Mouse (Mus musculus): ENCODE measurements around the gene Memo1.

- TF ChIP-seq TCF12 (IDR thresholded peaks at IDR 0.05; ENCODE audit: low read depth, low read length) (peak; percentile 71), CTCF (IDR thresholded peaks at IDR 0.05 in 2 of 3, conservative IDR thresholded peaks at IDR 0.05 in 1 of 3; ENCODE audit: control insufficient read depth in 1 of 3, insufficient read depth in 1 of 3, low read depth in 2 of 3, low read length in 3 of 3, poor library complexity in 1 of 3, severe bottlenecking in 1 of 3) (no peak), POLR2A (IDR thresholded peaks at IDR 0.05; ENCODE audit: control insufficient read depth in 1 of 2, insufficient read depth in 1 of 2, low read depth in 1 of 2, low read length in 2 of 2, poor library complexity in 1 of 2) (no peak), MXI1 (IDR thresholded peaks at IDR 0.05; ENCODE audit: low read depth, low read length) (peak; percentile 78; the same call in 1 of the 2 replicates), EP300 (IDR thresholded peaks at IDR 0.05; ENCODE audit: low read depth in 1 of 2, low read length in 2 of 2) (peak; percentile 21 to 70; a peak in 3 of 4 replicates), ZNF384 (IDR thresholded peaks at IDR 0.05; ENCODE audit: low read depth, low read length) (peak; percentile 69), ZKSCAN1 (IDR thresholded peaks at IDR 0.05; ENCODE audit: low read depth, low read length) (no peak), MAFK (IDR thresholded peaks at IDR 0.05; ENCODE audit: borderline replicate concordance, low read depth, low read length) (no peak), CHD2 (IDR thresholded peaks at IDR 0.05; ENCODE audit: low read length) (no peak)
Measured at GRCm38 (mm10) chr17:74271541-74272268, 23.6 kb downstream of the Memo1 start.
